Mouse (Mus musculus) stomach, embryonic 15.5 days (tissue): ENCODE measurements around the gene Eml6. TPM values are rescaled to one million over a fixed set of nuclear protein-coding genes. Genes with fewer than 3 reads are reported as not detected.

ENCODE experiments used
- ATAC-seq: fragments of 200-750 bp; cut with Nextera tagmentation; 2 replicates; pipeline ENCODE4 v1.8.0; 2017; ENCODE audit warnings: low read depth, moderate number of reproducible peaks, moderate TSS enrichment; ENCODE audit not compliant: insufficient read depth, low FRiP score
- H3K27ac ChIP-seq: fragments of 300-500 bp; sonication (generic); 2 replicates; pipeline ENCODE4 v1.5.1; 2015; ENCODE audit warnings: mild to moderate bottlenecking, inconsistent platforms
- H3K27me3 ChIP-seq: fragments of 300-500 bp; sonication (generic); replicated peaks from 2 replicates; pipeline ENCODE4 v1.6.1; 2015; ENCODE audit warnings: inconsistent platforms
- H3K36me3 ChIP-seq: fragments of 300-500 bp; sonication (generic); 2 replicates; pipeline ENCODE4 v1.6.1; 2015; ENCODE audit warnings: inconsistent platforms
- H3K4me1 ChIP-seq: fragments of 300-500 bp; sonication (generic); 2 replicates; pipeline ENCODE4 v1.6.1; 2015; ENCODE audit warnings: inconsistent platforms
- H3K4me2 ChIP-seq: fragments of 300-500 bp; sonication (generic); 2 replicates; pipeline ENCODE4 v1.6.1; 2015; ENCODE audit warnings: mild to moderate bottlenecking, inconsistent platforms
- H3K4me3 ChIP-seq: fragments of 300-500 bp; sonication (generic); replicated peaks from 2 replicates; pipeline ENCODE4 v1.5.1; 2015; ENCODE audit warnings: inconsistent platforms
- H3K9ac ChIP-seq: fragments of 300-500 bp; sonication (generic); 2 replicates; pipeline ENCODE4 v1.6.1; 2015; ENCODE audit warnings: inconsistent platforms
- H3K9me3 ChIP-seq: fragments of 300-500 bp; sonication (generic); 2 replicates; pipeline ENCODE4 v1.6.1; 2016; ENCODE audit warnings: inconsistent platforms
- WGBS: fragments of 180-500 bp; shearing (Covaris S2); methylation state at CpG from one replicate; pipeline ENCODE4 v1.1.7; 2015; 5-methylcytosine and 5-hydroxymethylcytosine counted together
- polyA plus RNA-seq: library from polyadenylated mRNA; unstranded; fragments of >200 nt; fragmentation: Nextera tagmentation; extraction: Ambion mirVana; gene quantifications from 2 replicates; pipeline ENCODE4 v1.2.1, GENCODE M21; 2015

Eml6 gene
- polyA plus RNA-seq, 1 experiment from 2014 or later, result 0.65 TPM

DNA sequence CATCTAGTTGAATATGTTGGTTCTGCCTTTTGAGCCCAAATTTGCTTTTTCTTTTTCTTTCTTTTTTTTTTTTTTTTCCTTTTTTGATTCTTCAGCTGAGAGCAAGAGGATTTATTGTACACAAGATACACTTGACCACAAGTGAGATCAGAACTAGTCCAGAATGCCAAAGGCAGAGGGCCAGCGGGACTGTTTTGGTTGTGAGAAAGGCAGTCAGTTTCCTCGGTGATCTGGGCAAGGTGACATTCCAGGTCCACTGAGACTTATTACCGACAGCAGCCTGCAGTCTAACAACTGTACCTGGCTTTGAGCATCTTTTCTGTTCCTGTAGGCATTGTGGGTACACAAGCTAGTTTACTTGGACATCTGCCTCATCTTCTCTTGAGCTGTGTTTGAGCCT lies 323.1 kb downstream of the Eml6 start:
- no peak overlapping the region for H3K4me3 ChIP-seq
- no peaks in the 10 kb centered on the region for H3K27me3 ChIP-seq
- 83% methylated on average over 3 of the region's 3 CpGs for WGBS
- ATAC-seq, result no peak
- H3K9me3 ChIP-seq, result no peaks in the 10 kb centered on the region
- H3K4me2 ChIP-seq, result no peak overlapping the region
- H3K36me3 ChIP-seq, result no peaks in the 10 kb centered on the region
- no peaks in the 10 kb centered on the region for H3K4me1 ChIP-seq
- H3K9ac ChIP-seq, result no peak overlapping the region
- H3K27ac ChIP-seq, result no peak overlapping the region

DNA sequence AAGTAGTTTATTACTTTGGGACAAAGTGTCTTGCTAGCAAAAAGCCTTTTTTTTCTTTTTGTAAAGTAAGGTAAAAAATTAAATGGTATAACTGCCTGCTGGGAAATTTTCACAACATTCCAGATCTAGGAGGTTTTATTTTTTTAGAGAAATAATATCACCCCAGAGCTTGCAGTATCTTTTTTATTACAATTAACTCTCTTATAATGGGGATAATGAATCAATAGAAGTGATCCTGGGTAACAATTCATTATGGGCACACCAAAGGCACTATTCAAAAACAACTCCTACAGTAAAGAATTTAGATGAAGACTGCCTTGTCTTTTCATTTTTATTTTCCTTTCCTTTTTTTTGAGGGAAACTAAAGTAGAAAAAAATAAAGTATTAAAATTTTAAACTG lies 331.1 kb downstream of the Eml6 start:
- ATAC-seq, result no peak
- H3K36me3 ChIP-seq, result no peaks in the 10 kb centered on the region
- no peak overlapping the region for H3K9ac ChIP-seq
- no peak overlapping the region for H3K27ac ChIP-seq
- H3K9me3 ChIP-seq, result no peaks in the 10 kb centered on the region
- H3K4me3 ChIP-seq, result no peak overlapping the region
- H3K4me2 ChIP-seq, result no peak overlapping the region
- no peaks in the 10 kb centered on the region for H3K27me3 ChIP-seq
- H3K4me1 ChIP-seq, result 0 out of 2 replicates have a peak, but pooled peaks cover 4% of the 10 kb centered on the region

DNA sequence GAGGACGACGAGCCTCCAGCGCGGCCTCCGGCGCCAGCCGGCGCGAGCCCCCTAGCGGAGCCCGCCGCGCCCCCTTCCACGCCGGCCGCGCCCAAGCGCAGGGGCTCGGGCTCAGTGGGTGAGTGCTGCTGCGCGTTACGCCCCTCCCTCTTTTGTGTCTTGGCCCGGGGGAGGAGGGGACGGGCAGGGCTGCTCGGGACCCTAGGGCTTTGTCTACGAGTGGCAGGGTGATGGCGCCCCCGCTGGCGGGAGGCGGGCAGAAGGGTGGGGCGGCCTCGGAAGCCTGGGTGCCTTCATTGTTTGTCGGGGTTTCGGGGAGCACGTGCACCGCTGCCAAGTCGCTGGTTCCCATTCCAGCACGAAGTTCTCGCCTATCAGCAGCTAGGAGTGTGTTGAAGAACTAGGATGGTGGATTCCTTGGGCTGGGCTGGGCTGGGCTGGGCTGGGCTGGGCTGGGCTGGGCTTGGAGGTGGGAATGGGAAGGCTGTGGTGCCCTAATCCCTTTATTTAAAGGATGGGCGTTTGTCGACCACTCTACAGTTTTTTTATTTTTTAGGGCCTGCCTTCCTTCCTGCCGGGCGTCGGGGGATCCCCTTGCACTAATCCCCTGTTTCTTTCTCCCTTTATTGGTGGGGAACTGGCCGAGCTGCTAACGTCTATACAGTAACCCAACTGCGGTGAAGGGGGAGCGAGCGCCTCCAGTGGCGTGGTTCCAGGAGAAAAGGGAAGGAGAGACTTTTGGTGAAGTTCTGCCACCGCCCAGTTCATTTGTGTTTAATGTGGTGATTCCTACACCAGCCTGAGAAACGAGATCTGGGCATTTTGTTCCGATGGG lies 332.0 kb downstream of the Eml6 start:
- H3K36me3 ChIP-seq, result no peaks in the 10 kb centered on the region

More for the DNA sequence above, 332.0 kb downstream of the Eml6 start:
- Histone ChIP-seq H3K27me3 (no peaks in the 10 kb centered on the region), H3K4me1 (0 out of 2 replicates have a peak, but pooled peaks cover 4% of the 10 kb centered on the region), H3K27ac (peak overlapping the region; percentile 97), H3K9me3 (no peaks in the 10 kb centered on the region), H3K4me2 (peak overlapping the region; percentile 53), H3K4me3 (peak overlapping the region; percentile 92), H3K9ac (peak overlapping the region; percentile 96)
- WGBS, result under 1% methylated on average over 53 of the region's 53 CpGs
- peak; percentile 75 for ATAC-seq

Other genes starting within 250 kb of the Eml6 start
- 0.06 TPM in 2 replicates for gene 4931440F15Rik, start 200.4 kb downstream of the Eml6 start, polyA plus RNA-seq
- 114 and 119 TPM in 2 replicates for gene Sptbn1, start 242.1 kb upstream of the Eml6 start, polyA plus RNA-seq